Mouse (Mus musculus) heart, embryonic 12.5 days (tissue): Measurements from ENCODE around the gene Gm11077. TPM values are rescaled to one million over a fixed set of nuclear protein-coding genes. Genes with fewer than 3 reads are reported as not detected.

Experiments
- ATAC-seq: fragments of 200-750 bp; cut with Nextera tagmentation; 2 replicates; pipeline ENCODE4 v1.8.0; 2017; ENCODE audit warnings: moderate TSS enrichment, moderate library complexity; ENCODE audit not compliant: insufficient number of reproducible peaks, low FRiP score
- H3K27ac ChIP-seq: fragments of 300-500 bp; sonication (generic); 2 replicates; pipeline ENCODE4 v1.5.1; 2016; ENCODE audit warnings: mild to moderate bottlenecking, moderate library complexity; ENCODE audit not compliant: poor library complexity, severe bottlenecking
- H3K27me3 ChIP-seq: fragments of 300-500 bp; sonication (generic); replicated peaks from 2 replicates; pipeline ENCODE4 v1.6.1; 2016; ENCODE audit warnings: mild to moderate bottlenecking, moderate library complexity
- H3K36me3 ChIP-seq: fragments of 300-500 bp; sonication (generic); 2 replicates; pipeline ENCODE4 v1.6.1; 2016; ENCODE audit warnings: mild to moderate bottlenecking, moderate library complexity
- H3K4me1 ChIP-seq: fragments of 300-500 bp; sonication (generic); replicated peaks from 2 replicates; pipeline ENCODE4 v1.6.1; 2016; ENCODE audit warnings: mild to moderate bottlenecking
- H3K4me2 ChIP-seq: fragments of 300-500 bp; sonication (generic); 2 replicates; pipeline ENCODE4 v1.6.1; 2016; ENCODE audit warnings: mild to moderate bottlenecking, moderate library complexity
- H3K4me3 ChIP-seq: fragments of 300-500 bp; sonication (generic); 2 replicates; pipeline ENCODE4 v1.5.1; 2016; ENCODE audit warnings: mild to moderate bottlenecking
- H3K9ac ChIP-seq: fragments of 300-500 bp; sonication (generic); 2 replicates; pipeline ENCODE4 v1.6.1; 2016; ENCODE audit warnings: mild to moderate bottlenecking, moderate library complexity
- H3K9me3 ChIP-seq: fragments of 300-500 bp; sonication (generic); replicated peaks from 2 replicates; pipeline ENCODE4 v1.6.1; 2016; ENCODE audit warnings: mild to moderate bottlenecking, moderate library complexity
- WGBS: fragments of 180-500 bp; shearing (Covaris S2); methylation state at CpG from one replicate; pipeline ENCODE4 v1.1.7; 2016; 5-methylcytosine and 5-hydroxymethylcytosine counted together
- polyA plus RNA-seq: library from polyadenylated mRNA; unstranded; fragments of >200 nt; fragmentation: Nextera tagmentation; extraction: Ambion mirVana; gene quantifications from 2 replicates; pipeline ENCODE4 v1.2.1, GENCODE M21; 2016

Gm11077 gene
- polyA plus RNA-seq, 1 experiment from 2014 or later = not detected

DNA sequence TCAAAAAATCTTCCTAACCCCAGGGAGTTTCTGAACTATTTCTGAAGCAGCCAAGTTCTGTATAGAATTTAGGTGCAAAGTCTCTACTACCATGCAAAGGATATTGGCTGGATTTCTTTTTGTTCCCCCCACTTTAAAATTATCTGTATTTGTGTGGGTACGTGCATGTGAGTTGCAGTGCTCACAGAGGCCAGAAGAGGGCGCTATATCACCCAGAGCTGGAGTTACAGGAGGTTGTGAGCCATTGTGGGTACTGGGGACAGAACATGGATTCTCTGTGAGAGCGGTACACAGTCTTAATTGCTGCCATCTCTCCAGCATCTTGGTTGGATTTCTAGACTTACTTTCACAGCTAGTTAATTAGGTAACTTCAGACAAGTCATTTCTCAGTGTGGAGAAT is 69.8 kb downstream of the Gm11077 start:
- peaks cover 6% of the 10 kb centered on the region; the same call in 1 of the 2 replicates for H3K9me3 ChIP-seq
- H3K4me2 ChIP-seq = no peak overlapping the region
- WGBS = 67% methylated on average over 3 of the region's 3 CpGs
- no peak for ATAC-seq
- no peaks in the 10 kb centered on the region for H3K36me3 ChIP-seq
- H3K4me3 ChIP-seq = no peak overlapping the region
- no peak overlapping the region for H3K9ac ChIP-seq
- H3K27ac ChIP-seq = no peak overlapping the region
- H3K4me1 ChIP-seq = no peaks in the 10 kb centered on the region
- no peaks in the 10 kb centered on the region for H3K27me3 ChIP-seq

DNA sequence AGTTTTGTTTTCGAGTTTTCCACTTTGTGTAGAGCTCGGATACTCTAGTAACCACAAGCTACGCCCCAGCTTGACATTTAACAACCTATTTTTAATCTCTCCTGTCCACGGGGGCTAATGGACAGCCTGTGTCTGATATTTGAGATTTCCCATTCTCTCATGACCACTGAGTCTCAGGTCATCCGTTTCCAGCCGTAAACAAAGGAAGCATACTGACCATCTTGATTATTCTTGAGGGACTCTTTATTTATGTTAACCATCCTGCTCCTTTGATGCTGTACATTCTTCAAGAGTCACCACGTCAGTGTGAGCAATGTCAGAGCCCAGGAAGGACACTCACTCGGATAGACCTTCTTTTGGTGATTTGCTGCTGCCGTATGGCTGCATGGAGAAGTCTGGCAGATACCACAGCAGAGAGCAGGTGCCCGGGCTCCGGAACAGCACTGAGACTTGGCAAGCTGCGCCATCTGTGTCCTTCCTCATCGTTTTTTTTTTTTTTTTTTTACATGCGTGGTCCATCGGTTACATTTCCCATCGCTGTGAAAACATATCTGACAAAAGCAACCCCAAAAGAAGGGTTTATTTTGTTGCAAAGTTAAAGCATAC is 70.5 kb downstream of the Gm11077 start:
- H3K9me3 ChIP-seq = peaks cover 6% of the 10 kb centered on the region; the same call in 1 of the 2 replicates
- no peak overlapping the region for H3K27ac ChIP-seq
- H3K4me3 ChIP-seq = no peak overlapping the region
- H3K9ac ChIP-seq = no peak overlapping the region
- 79% methylated on average over 16 of the region's 16 CpGs for WGBS
- H3K4me1 ChIP-seq = no peaks in the 10 kb centered on the region
- no peaks in the 10 kb centered on the region for H3K36me3 ChIP-seq
- no peak for ATAC-seq
- no peaks in the 10 kb centered on the region for H3K27me3 ChIP-seq
- H3K4me2 ChIP-seq = no peak overlapping the region

DNA sequence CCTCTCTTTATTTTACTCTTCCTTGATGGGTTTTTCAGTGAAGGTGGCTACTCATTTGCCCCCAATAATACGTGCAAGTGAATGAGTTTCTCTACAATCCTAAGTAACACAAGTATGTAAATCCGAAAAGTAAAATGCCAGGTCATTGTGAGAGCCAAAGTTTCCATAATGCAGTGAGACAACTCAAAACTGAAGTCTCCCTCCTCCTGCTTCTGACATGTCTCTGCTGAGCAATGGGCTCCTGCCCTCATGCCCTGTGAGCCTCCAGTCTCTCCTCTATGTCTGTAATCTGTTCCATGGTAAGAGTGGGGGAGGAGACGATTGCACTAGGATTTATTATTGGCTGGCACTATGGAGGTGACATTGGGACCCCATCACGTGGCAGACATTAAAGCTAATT is 71.5 kb downstream of the Gm11077 start:
- ATAC-seq = no peak
- Histone ChIP-seq H3K36me3 (no peaks in the 10 kb centered on the region), H3K27ac (no peak overlapping the region), H3K9ac (no peak overlapping the region), H3K4me2 (no peak overlapping the region), H3K27me3 (no peaks in the 10 kb centered on the region), H3K9me3 (peaks cover 6% of the 10 kb centered on the region; the same call in 1 of the 2 replicates), H3K4me1 (no peaks in the 10 kb centered on the region), H3K4me3 (no peak overlapping the region)
- 76% methylated on average over 4 of the region's 4 CpGs for WGBS

Other genes starting within 250 kb of the Gm11077 start
- gene Aebp2, start 106.6 kb upstream of the Gm11077 start, polyA plus RNA-seq = 10.8 and 12.8 TPM in 2 replicates